Mouse (Mus musculus) cortical plate, adult 2 months (tissue): ENCODE data around the gene Pip4p1.

Source experiments
- CTCF ChIP-seq: fragments of 200-500 bp; IDR thresholded peaks from 2 replicates; pipeline ENCODE4 v1.5.1; 2011; ENCODE audit warnings: mild to moderate bottlenecking, control low read depth, low read length; ENCODE audit not compliant: insufficient read depth; ENCODE audit errors: extremely low read depth
- POLR2A ChIP-seq: fragments of 200-500 bp; IDR thresholded peaks from 2 replicates; pipeline ENCODE4 v1.6.1; 2011; ENCODE audit warnings: mild to moderate bottlenecking, low read length, control low read depth; ENCODE audit not compliant: insufficient read depth; ENCODE audit errors: extremely low read depth

GRCm38 (mm10) chr14:50895985-50896746 lies 34.5 kb downstream of the Pip4p1 start:
- no peak for TF ChIP-seq CTCF
- no peak for TF ChIP-seq POLR2A
